Mouse (Mus musculus): ENCODE data around the gene Ly6g6e. TPM values are rescaled to one million over a fixed set of nuclear protein-coding genes. Genes with fewer than 3 reads are reported as not detected.

Gene Ly6g6e
- polyA plus RNA-seq, 1 experiment = 3.4 TPM

GRCm38 (mm10) chr17:35104754-35105153, 28.1 kb downstream of the Ly6g6e start:
- no peak overlapping the region for H3K4me3 ChIP-seq (ENCODE audit: control insufficient read depth, insufficient read depth, low read length)
- TF ChIP-seq CTCF (IDR thresholded peaks at IDR 0.05; ENCODE audit: borderline replicate concordance, control insufficient read depth, extremely low read depth, insufficient read depth, low read length, poor library complexity) = no peak
- no peak for TF ChIP-seq POLR2A (IDR thresholded peaks at IDR 0.05; ENCODE audit: control insufficient read depth, extremely low read depth, insufficient read depth, low read length, poor library complexity)

GRCm38 (mm10) chr17:35105740-35106389, 29.2 kb downstream of the Ly6g6e start:
- TF ChIP-seq POLR2A (IDR thresholded peaks at IDR 0.05; ENCODE audit: control insufficient read depth, extremely low read depth, insufficient read depth, low read length, poor library complexity) (no peak), CTCF (IDR thresholded peaks at IDR 0.05; ENCODE audit: borderline replicate concordance, control insufficient read depth, extremely low read depth, insufficient read depth, low read length, poor library complexity) (0 out of 2 replicates have a peak, but pooled peaks have one; percentile 12)
- DNase-seq = peak; percentile 30
- no peak overlapping the region for H3K27ac ChIP-seq (ENCODE audit: control insufficient read depth, insufficient read depth, low read length)
- no peak overlapping the region for H3K4me3 ChIP-seq (ENCODE audit: control insufficient read depth, insufficient read depth, low read length)
- H3K27me3 ChIP-seq (ENCODE audit: control insufficient read depth, insufficient read depth, low read length) = no peaks in the 10 kb centered on the region
- peaks cover 2% of the 10 kb centered on the region; the same call in 1 of the 2 replicates for H3K4me1 ChIP-seq (replicated peaks; ENCODE audit: control insufficient read depth, insufficient read depth, low read length)
- 24% methylated on average over 13 of the region's 13 CpGs for WGBS
- H3K36me3 ChIP-seq (ENCODE audit: control insufficient read depth, insufficient read depth, low read length) = peaks cover 19% of the 10 kb centered on the region

More at GRCm38 (mm10) chr17:35104754-35105153, 28.1 kb downstream of the Ly6g6e start:
- H3K36me3 ChIP-seq (ENCODE audit: control insufficient read depth, insufficient read depth, low read length) = peaks cover 28% of the 10 kb centered on the region
- WGBS = 85% methylated on average over 6 of the region's 6 CpGs
- no peak for DNase-seq
- H3K27ac ChIP-seq (ENCODE audit: control insufficient read depth, insufficient read depth, low read length) = no peak overlapping the region
- H3K27me3 ChIP-seq (ENCODE audit: control insufficient read depth, insufficient read depth, low read length) = no peaks in the 10 kb centered on the region
- peaks cover 2% of the 10 kb centered on the region; the same call in 1 of the 2 replicates for H3K4me1 ChIP-seq (replicated peaks; ENCODE audit: control insufficient read depth, insufficient read depth, low read length)

GRCm38 (mm10) chr17:35106522-35106921, 29.8 kb downstream of the Ly6g6e start:
- no peak for TF ChIP-seq CTCF (IDR thresholded peaks at IDR 0.05; ENCODE audit: borderline replicate concordance, control insufficient read depth, extremely low read depth, insufficient read depth, low read length, poor library complexity)
- no peak for TF ChIP-seq POLR2A (IDR thresholded peaks at IDR 0.05; ENCODE audit: control insufficient read depth, extremely low read depth, insufficient read depth, low read length, poor library complexity)
- DNase-seq = no peak
- Histone ChIP-seq H3K27ac (ENCODE audit: control insufficient read depth, insufficient read depth, low read length) (no peak overlapping the region), H3K27me3 (ENCODE audit: control insufficient read depth, insufficient read depth, low read length) (no peaks in the 10 kb centered on the region), H3K4me1 (replicated peaks; ENCODE audit: control insufficient read depth, insufficient read depth, low read length) (peaks cover 2% of the 10 kb centered on the region; the same call in 1 of the 2 replicates), H3K4me3 (ENCODE audit: control insufficient read depth, insufficient read depth, low read length) (no peak overlapping the region), H3K36me3 (ENCODE audit: control insufficient read depth, insufficient read depth, low read length) (peaks cover 12% of the 10 kb centered on the region; the same call in 1 of the 2 replicates)
- WGBS = 90% methylated on average over 3 of the region's 3 CpGs

GRCm38 (mm10) chr17:35108097-35108496, 31.4 kb downstream of the Ly6g6e start, which contains the start of gene Ly6g5c:
Ly6g5c (plus strand) TSS chr17:35108279.
- WGBS = 94% methylated on average over 6 of the region's 6 CpGs
- peaks cover 2% of the 10 kb centered on the region; the same call in 1 of the 2 replicates for H3K4me1 ChIP-seq (replicated peaks; ENCODE audit: control insufficient read depth, insufficient read depth, low read length)

GRCm38 (mm10) chr17:35111774-35112173, 35.1 kb downstream of the Ly6g6e start:
- Histone ChIP-seq H3K4me3 (ENCODE audit: control insufficient read depth, insufficient read depth, low read length) (no peak overlapping the region), H3K4me1 (replicated peaks; ENCODE audit: control insufficient read depth, insufficient read depth, low read length) (peaks cover 22% of the 10 kb centered on the region), H3K36me3 (ENCODE audit: control insufficient read depth, insufficient read depth, low read length) (peaks cover 11% of the 10 kb centered on the region; the same call in 1 of the 2 replicates), H3K27me3 (ENCODE audit: control insufficient read depth, insufficient read depth, low read length) (no peaks in the 10 kb centered on the region), H3K27ac (ENCODE audit: control insufficient read depth, insufficient read depth, low read length) (no peak overlapping the region)
- no peak for DNase-seq
- TF ChIP-seq CTCF (IDR thresholded peaks at IDR 0.05; ENCODE audit: borderline replicate concordance, control insufficient read depth, extremely low read depth, insufficient read depth, low read length, poor library complexity) (no peak), POLR2A (IDR thresholded peaks at IDR 0.05; ENCODE audit: control insufficient read depth, extremely low read depth, insufficient read depth, low read length, poor library complexity) (no peak)
- 94% methylated on average over 9 of the region's 9 CpGs for WGBS

More at GRCm38 (mm10) chr17:35108097-35108496, 31.4 kb downstream of the Ly6g6e start, which contains the start of gene Ly6g5c:
- no peak for TF ChIP-seq POLR2A (IDR thresholded peaks at IDR 0.05; ENCODE audit: control insufficient read depth, extremely low read depth, insufficient read depth, low read length, poor library complexity)
- TF ChIP-seq CTCF (IDR thresholded peaks at IDR 0.05; ENCODE audit: borderline replicate concordance, control insufficient read depth, extremely low read depth, insufficient read depth, low read length, poor library complexity) = no peak
- Histone ChIP-seq H3K27ac (ENCODE audit: control insufficient read depth, insufficient read depth, low read length) (no peak within 1 kb of the TSS), H3K4me3 (ENCODE audit: control insufficient read depth, insufficient read depth, low read length) (no peak within 1 kb of the TSS), H3K27me3 (ENCODE audit: control insufficient read depth, insufficient read depth, low read length) (no peaks in the 10 kb centered on the region), H3K36me3 (ENCODE audit: control insufficient read depth, insufficient read depth, low read length) (0 out of 2 replicates have a peak, but pooled peaks cover 3% of the 10 kb centered on the region)
- no peak for DNase-seq

GRCm38 (mm10) chr17:35115046-35116019, 38.6 kb downstream of the Ly6g6e start, which contains the start of gene Ly6g5b:
Ly6g5b (minus strand) TSS chr17:35115428.
- H3K36me3 ChIP-seq (ENCODE audit: control insufficient read depth, insufficient read depth, low read length) = peaks cover 30% of the 10 kb centered on the region
- H3K27me3 ChIP-seq (ENCODE audit: control insufficient read depth, insufficient read depth, low read length) = no peaks in the 10 kb centered on the region
- WGBS = 70% methylated on average over 8 of the region's 8 CpGs

More at GRCm38 (mm10) chr17:35115046-35116019, 38.6 kb downstream of the Ly6g6e start, which contains the start of gene Ly6g5b:
- Histone ChIP-seq H3K27ac (ENCODE audit: control insufficient read depth, insufficient read depth, low read length) (no peak within 1 kb of the TSS), H3K4me3 (ENCODE audit: control insufficient read depth, insufficient read depth, low read length) (no peak within 1 kb of the TSS), H3K4me1 (replicated peaks; ENCODE audit: control insufficient read depth, insufficient read depth, low read length) (peaks cover 24% of the 10 kb centered on the region)
- TF ChIP-seq CTCF (IDR thresholded peaks at IDR 0.05; ENCODE audit: borderline replicate concordance, control insufficient read depth, extremely low read depth, insufficient read depth, low read length, poor library complexity) (peak; percentile 67; the same call in 1 of the 2 replicates), POLR2A (IDR thresholded peaks at IDR 0.05; ENCODE audit: control insufficient read depth, extremely low read depth, insufficient read depth, low read length, poor library complexity) (no peak)
- DNase-seq = peak; percentile 63

All from thymus, adult 2 months (tissue).